Mouse (Mus musculus) retina, postnatal 7 days (tissue): ENCODE measurements at regions not wholly inside any gene's neighbourhood (a gene's known extent, or its start where the extent isn't known, plus 50 kb on each side); places are given as distances from the start of the nearest gene placed in this dataset.

ENCODE experiments used
- DNase-seq: peaks from one replicate; pipeline ENCODE4 v3.0.0-alpha.2; 2012; ENCODE audit warnings: low read depth, low spot score

DNA sequence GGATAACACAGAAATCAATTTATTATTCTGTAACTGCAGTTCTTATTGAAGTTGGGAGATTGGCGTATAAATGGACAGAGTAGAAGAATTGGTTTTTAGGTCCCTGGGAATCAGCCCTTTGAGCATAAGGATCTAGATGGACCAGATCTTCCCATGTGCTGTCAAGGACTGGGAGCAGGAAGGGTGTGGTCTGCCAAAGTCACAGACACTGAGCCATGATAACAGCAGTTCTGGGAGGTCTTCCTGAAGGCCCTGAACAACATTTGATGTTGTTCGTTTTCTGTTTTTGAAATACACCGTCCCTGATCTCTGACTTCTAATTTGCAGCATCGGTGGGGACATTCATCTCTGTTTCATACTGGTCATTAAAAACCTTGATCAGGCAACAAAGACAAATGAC lies 147.6 kb upstream of the Krr1 start:
- no peak for DNase-seq

DNA sequence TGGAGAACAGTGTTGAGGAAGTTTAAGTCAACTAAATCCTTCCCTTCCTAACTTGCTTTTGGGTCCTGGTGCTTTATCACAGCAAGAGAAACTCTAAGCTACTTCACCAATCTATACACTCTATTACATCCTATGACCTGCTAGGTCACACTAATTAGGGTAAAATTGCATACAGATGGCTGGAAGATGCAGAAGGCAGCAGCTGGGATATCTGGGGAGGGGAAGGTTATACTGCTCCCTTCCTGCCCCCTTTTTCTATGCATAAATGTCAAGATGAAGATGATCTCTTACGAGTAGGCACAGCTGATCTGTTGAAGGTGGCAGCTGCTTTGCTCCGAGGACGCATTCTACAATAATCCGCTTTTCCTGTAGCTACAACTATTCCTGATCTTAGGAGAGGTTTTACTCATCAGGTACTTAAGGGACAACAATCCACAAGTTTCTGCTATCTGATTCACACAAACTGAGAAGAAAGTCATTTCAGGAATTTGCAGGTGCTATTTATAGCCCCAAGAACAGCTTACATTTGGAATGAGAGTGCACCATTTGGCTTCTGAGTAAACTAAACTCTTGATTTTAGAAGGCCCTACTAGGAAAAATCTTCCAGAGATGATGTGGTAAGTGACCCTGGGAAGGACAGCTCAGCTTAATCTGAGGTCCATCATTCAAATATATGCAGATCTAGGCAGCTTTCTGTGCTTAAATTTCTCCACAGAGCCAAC lies 146.3 kb upstream of the Krr1 start:
- no peak for DNase-seq

DNA sequence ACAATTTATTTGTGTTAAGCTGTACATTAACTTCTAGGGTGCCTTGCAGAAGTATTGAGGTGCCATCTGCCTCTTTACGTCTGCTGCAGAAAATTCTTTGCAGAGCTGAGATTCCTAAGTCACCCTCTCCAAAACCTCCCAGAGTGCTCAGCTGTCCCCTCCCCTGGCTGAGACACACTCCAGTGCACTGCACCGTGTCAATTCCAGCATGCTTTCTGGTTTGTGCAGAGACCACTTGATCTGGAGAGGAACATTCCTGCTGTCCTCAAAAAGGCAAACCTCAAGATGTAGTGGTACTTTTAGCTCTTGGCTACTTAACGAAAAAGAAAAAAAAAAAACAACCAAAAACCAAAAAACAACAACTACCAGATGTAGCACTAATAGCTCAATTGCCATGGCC lies 145.2 kb upstream of the Krr1 start:
- DNase-seq, result no peak

DNA sequence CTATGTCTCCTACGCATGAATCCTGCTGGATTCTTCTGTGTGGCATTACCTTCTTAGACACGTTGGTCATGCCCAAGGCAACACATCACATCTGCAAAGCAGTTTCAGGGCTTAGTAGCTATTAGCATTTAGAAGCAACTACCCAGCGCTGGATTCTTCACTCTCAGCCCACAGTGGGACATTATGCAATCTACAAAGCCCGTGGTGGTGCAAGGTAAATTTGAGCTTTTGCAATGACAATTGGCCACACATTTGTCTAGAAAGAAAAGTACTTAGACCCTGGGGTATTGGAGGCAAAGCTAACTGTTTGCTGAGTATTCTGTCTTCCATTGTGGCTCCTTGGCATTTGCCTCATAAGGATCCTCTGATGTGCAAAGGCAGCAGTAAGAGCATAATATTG lies 144.5 kb upstream of the Krr1 start:
- DNase-seq, result no peak

DNA sequence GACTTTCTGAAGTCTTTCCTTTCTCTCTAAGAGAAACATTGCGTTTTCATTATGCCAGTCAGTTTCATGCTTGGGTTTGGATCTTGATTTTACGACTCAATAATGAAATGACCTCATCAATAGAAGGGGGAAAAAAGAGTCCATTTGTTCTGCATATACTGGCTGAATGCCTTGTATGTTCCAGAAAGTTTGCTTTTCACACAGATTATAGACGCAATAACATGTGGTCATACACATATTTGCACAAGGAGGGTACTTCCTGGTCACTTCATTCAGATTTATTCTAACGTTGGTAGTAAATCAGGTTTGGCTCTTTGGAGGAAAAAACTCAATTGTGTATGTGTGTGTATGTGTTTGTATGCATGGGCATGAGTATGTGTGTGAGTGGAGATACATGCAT lies 143.9 kb upstream of the Krr1 start:
- DNase-seq, result no peak

DNA sequence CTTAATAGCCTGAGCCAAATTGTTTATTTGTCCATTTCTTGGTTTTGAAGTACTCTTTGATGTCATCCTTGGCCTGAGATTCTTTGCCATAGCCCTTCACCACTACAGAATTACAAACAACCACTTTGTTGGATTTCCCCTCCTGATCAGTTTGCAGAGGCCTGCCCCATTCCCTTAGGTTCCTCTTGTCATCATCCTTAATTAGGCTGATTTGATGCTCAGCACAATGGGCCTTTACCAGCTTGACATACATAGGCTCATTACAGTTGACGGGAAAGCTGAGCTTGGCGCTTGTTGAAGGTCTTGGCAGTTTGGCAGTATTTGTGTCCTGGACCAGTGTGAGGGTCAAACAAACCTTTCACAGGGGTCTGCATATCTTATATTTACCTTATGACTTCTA lies 143.2 kb upstream of the Krr1 start:
- DNase-seq, result no peak

DNA sequence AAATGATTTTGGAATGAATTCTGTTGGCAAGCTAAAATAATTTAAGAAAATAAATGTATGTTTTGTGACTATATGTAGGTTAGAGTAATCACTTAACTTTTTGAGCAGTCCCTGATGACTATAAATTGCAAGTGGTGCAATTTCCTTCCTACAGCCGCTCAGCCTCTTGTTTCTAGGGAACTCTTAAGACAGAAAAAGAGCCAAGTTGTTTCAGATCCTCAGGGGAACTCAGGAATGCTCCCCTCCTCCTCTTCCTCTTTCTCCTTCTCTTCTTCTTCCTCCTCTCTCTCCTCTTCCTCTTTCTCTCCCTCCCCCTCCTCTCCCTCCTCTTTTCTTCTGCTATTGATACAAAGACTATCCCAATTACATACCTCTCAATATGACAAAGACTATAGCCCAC lies 141.4 kb upstream of the Krr1 start:
- no peak for DNase-seq

DNA sequence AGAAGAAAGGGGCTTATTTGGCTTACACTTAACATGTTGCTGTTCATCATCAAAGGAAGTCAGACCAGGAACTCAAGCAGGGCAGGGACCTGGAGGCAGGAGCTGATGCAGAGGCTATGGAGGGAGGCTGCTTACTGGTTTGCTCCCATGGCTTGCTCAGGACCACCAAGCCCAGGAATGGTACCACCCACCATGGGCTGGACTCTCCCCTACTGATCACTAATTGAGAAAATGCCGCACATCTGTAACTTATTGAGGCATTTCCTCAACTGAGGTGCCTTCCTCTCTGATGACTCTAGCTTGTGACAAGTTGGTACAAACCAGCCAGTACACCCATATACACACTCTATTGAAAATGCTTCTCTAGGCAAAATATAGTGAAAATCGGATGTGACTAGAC lies 138.9 kb upstream of the Krr1 start:
- DNase-seq, result no peak

DNA sequence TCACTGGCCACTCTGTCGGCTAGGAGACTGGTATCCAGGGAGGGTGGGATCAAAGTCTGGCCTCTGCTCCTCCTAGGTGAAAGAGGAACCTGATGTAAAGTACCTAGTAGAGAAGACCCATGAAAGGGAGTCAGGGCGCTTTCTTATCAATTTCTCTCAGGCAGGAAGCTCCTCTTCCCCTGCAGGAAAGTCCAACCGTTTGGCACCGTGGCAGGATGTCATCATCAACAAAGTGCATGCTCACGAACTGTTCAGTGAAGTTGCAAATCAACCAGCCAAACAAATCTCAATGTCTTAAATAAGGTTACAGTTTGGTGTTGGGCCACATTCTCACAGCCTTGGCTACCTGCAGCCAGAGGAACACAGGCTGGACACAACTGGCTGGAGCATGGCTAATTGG lies 138.2 kb upstream of the Krr1 start:
- DNase-seq, result no peak

DNA sequence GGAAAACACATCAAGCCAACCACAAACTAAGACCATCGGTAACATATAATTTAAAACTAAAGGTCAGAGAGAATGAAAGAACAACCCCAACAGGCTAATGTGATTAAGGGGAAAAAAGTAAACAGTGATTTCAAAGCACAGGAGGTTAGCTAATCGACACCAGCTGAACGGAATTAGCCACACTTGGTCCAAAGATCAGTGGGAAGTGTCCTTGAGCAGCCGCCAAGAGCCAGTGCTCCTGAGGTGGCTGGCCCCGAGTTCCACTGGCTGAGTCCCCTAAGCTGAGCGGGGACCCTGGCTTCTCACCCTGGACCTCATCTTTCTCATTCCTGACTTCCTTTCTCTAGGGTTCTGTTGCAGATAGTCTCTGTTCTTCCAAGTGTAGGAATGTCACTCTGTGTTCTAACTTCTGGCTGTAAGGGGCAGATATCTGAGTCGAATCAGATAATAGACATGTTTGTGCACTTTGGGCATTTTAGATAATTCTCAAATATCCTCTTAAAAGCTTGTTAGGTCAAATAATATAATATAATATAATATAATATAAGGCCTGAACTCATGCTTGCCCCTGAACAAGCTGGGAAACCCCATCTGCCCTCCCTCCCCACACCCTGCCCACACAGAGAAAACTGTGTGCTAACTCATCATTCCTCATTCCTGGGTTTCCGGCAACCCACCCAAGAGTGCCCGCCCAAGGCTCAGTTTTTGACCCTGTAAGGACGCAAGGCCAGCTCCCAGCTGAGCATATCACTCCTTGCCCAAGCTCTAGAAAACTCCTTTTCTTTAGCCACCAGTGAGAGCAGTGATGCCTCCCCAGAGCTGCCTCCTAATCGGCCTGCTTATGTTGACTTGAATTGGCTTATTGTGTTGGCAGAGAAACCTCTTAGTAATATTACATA lies 137.3 kb upstream of the Krr1 start:
- DNase-seq, result no peak

DNA sequence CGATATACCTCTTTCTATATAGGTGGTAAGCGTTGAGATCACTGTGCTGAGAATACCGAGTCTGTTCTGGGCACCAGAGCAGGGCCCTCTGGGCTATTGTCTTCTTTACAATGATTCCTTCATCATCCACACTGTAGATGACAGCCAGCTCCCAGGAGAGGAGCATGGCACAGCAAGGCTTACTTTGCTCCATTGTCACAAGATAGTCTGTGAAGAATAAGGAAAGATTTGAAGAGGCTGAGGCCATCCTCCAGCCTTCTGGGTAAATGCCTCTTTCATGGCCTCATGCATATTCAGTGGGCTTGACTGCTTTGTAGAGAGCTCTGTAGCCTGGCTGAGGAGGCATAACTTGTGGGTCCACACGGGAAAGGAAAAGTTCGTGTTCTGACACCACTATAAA lies 136.3 kb upstream of the Krr1 start:
- DNase-seq, result no peak

DNA sequence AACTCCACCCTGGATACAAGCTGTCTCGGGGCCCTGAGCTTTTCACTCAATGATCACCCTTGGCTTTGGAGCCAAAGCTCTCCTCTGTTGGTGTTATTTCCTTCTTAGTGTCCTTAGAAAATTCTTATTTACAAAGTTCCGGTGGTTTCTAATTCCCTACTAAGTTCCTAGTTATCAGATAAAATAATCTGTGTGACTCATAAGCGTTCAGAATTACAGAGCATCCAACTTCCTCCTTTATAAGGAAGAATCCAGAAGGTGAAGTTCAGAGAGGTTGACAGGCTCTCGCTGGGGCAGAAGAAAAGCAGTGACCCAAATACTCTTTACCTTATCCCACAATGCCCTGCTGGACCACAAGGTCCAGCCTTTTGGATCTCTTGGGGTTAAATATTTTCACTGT lies 135.7 kb upstream of the Krr1 start:
- DNase-seq, result no peak

DNA sequence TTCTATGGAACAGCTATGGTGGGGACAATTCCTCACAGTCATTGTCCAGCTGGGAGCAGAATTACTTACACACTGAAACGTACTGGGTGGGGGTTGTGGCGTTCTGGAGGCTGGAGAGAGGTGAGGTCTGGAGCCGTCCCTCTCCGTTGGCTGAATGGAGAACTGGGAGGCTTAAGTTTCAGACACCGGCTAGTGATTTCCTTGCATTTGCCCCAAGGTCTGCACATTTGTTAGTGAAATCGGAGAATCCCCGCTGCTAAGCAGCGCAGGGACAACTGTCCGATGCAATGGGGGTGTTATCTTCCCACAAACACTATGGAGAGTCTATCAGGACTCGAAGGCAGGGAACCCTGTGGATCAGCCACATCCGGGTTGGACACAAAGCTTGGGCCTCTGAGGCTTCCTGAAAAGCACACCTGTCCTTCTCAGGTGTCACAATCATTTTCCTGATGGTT lies 130.1 kb upstream of the Krr1 start:
- DNase-seq, result no peak

DNA sequence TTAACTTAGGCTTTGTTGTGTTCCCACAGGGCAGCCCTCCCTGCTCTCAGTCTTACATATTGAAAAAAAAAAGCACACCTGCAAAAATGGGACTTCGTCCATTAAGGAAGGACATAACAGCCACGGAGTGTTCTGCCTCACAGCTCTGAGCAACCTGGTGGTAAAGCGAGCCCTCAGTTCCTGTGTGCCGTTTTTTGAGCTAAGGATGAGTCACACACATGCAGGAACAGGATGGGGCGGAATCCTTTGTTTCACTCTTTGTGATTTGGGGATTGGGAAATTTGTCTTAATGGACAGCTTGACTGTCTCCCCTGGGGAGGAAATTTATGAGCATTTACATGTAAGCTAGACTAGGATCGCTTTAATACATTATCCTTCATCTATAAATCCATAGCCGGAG lies 129.6 kb upstream of the Krr1 start:
- no peak for DNase-seq

DNA sequence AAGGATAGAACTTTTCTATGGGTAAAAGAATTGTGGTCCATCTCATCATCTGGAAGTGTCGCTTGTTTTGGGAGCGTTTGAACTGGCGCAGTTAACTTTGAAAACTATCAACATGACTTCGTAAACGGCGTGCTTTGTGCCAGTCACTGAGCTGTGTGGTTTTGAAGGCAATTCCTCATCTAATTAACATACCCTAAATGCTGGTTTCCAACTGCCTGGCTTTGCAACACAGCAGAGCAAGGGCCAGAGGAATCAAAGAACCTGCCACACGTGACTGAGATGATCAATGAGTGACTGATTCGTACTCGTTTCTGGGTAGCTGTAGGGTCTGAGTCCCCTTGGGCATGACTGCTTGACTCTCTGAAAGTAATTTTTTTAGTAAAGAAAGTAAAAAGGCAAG lies 129.2 kb upstream of the Krr1 start:
- no peak for DNase-seq

DNA sequence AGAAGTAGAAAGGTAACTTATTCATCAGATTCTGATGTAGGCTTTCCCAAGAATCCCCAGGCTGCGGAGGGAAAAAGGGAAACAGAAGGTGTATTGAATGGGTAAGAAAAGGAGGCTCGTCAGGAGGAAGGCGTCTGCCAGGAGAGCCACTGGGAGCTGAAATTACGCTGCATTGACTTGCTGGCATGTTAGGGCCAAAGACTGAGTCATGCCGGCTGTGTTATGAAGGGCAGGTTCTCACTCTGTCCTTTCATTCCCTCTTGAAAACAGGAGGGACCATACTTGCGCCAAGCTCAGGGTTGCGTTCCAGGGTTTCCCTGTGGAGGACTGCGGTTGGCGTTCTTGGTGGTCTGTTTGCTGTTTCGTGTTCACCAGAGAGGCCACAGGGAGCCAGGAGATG lies 128.3 kb upstream of the Krr1 start:
- DNase-seq, result no peak

DNA sequence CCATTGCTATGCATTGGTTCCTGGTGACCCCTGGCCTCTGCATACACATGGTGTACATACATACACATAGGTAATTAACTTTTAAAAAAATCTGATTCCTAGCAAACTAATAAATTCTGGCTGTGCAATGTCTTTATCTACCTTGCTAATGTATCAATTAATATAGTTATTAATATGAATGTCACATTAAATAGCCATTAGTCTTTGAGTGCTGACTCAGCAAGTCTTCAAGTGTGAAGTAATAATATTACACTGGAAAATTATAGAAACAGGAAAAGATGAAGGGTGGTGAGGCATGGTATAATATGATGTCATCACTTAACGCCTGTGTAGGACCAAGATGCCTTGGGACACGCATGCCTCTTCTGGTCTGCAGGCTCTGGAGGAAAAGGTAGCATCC lies 126.5 kb upstream of the Krr1 start:
- DNase-seq, result no peak

DNA sequence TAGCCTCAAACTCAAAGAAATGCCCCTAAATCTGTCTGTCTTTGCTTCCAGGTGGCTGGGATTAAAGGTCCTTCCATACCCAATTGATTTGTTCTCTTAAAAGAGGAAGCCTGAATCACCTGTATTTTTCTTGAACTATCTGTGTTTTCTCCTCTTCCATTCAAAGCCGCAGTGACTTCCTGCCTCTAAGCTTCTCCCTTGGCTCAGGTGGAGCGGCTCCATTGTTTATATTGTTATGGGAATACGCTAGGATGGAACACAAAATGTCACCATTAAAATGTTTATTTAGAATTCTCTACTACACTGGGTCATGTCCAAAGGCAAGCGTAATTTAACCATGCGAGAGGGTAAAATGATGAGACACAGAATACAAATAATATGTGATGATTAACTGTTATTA lies 118.2 kb upstream of the Krr1 start:
- no peak for DNase-seq

DNA sequence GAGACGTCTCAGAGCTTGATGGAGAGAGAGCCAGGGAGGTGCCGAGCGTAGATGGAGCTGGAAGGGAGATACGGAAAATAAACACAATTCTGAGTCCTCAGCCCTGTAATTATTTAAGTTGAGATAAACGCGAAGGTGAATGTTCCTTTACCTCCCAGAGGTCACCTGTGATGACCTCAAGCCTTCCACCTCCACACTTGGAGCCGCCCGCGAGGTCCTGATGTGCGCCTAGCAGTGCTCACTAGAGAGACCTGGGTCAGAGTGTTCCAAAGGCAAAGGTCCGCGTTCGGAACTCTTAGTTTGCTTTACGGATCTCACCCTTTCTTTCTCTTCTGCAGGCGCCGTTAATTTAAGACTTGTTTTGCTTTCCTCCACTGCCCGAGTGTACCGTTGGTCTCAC lies 117.0 kb upstream of the Krr1 start:
- no peak for DNase-seq

DNA sequence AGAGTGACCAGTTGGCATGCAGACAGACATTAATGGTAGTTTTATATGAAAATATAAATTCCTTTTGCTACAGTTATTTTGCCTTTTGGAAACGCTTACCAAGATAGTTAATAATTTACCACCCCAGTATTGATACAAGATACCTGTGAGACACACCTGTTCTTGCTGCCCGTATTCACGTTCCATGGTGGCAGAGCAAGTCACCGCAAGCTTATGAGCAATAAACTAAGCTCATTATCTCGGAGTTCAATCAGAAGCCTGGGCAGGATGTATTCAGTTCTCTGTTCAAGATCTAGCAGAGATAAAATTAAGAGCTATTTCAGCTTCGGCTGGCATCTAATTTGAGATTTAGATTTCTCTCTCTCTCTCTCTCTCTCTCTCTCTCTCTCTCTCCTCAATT lies 114.1 kb upstream of the Krr1 start:
- no peak for DNase-seq

DNA sequence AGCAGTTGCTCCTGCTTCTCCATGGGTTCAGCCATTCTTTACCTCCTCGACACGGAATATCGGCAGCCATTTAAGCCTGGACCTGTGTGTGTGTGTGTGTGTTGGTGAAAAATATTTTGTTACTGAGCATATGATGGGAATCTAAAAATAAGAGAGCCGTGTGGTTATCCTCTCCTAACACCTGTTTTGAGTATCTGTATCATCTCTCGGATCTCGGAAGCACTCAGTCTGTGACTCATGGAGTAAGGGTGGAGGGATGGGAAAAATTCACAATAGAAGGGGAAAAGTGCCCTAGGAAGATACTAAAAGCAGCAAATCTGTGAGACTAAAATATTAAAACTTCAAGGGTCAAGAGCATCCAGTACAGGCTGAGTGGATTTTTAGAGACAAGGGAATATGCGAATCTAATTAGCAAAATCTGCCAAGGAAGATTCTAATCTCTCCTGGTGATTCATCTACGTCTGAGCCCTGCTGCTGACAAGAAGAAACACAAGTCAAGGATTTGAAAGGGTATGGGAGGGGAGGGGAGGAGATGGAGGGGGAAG lies 107.1 kb upstream of the Krr1 start:
- no peak for DNase-seq

DNA sequence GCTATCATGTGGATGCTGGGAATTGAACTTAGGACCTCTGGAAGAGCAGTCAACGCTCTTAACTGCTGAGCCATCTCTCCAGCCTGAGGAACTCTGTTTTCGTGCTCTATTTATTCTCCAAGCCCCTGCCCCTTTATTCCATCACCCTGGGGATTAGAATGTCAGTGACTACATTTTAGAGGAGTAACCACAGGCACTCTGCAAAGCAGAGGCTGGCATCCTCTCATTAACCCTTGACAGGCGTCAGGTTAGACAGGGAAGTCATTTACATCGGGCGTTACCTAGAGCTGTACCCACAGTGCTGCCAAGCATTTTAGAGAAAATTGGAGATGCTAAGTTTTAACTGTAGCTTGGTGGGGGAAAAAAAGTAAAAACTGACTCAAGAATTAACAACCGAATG lies 105.4 kb upstream of the Krr1 start:
- no peak for DNase-seq

DNA sequence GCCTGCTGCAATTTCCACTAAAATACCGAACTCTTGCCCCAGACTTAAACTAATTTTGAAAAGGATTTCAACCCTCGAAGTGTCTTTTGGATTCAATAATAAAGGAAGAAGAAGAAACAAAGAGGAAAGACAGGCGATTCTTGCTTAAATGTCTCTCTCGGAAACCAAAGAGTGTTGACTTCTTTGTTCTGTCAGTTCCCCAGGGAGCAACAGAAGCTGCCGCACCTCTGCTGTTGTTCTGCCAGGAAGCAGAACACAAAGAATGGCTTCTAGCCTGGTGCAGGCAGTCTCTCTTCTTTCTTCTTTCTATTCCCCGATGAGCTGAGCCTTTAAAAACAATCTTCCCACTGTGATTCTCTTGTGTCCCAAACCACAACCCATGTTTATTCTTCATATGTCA lies 104.9 kb upstream of the Krr1 start:
- no peak for DNase-seq
